Mouse (Mus musculus): ENCODE data around the gene Slc24a2.

Slc24a2 gene

DNA sequence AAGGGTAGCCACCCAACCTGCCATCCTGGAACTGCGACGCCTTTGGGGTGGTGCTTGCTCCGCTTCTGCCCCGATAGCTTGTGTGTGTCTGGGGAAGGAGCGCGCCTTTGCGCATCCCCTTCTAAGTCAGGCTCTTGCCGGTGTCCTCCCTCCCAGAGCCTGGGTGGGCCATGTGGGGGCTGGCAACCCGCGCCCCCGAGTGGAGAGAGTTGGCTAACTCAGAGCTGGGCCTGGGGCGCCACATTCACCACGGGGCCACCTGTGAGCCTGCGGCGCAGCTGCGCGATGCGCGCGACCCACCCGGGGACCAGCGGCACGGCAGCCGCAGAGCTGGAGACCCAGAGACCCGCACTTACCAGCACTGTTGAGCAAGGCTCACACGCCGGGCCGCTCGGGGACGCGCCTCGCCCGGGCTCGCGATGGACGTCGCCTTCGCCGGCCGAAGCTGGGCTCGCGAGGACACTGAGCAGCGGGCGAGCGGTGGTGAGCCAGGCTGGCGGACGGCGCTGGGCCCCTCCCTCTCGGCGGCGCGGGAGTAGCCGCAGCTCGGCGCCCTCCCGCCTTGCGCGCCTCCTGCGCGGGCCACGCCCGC lies at the start of gene Slc24a2:
Gene Slc24a2 (minus strand): TSS at position 518 of the 592 bp plus-strand sequence.
- POLR2A ChIA-PET: interaction anchor here in 2 of 4 experiments (0.6 to 1.1 kb wide), 2 partner anchors 328 to 785 kb away, joined by 3 read pairs; no protein-coding TSS in a partner anchor
- CTCF ChIA-PET: interaction anchor here in 3 of 4 experiments (0.6 to 1.6 kb wide), 6 partner anchors 110 to 356 kb away, joined by 3 to 5 read pairs (median 3); no protein-coding TSS in a partner anchor

DNA sequence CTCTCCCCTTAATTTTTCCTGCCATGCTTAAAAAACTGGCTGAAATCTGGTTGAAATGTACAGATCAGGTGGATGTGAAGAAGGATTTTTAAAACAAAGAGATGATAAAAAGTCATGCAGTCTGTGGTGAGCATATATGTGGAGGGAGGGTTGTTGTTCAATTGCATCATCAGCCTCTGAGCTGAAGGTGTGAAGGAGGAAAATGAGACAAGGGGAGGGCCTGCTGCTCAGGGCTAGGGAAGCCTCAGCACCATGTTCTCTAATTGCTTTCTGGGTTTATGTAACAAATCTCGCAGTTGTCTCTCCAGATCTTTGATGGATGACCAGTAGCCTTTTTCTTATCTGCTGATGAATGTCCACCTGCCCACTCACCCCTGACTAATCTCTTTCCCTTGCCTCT lies 44.5 kb upstream of the Slc24a2 start:
- ChIA-PET POLR2A (no interaction called here), CTCF (no interaction called here)

DNA sequence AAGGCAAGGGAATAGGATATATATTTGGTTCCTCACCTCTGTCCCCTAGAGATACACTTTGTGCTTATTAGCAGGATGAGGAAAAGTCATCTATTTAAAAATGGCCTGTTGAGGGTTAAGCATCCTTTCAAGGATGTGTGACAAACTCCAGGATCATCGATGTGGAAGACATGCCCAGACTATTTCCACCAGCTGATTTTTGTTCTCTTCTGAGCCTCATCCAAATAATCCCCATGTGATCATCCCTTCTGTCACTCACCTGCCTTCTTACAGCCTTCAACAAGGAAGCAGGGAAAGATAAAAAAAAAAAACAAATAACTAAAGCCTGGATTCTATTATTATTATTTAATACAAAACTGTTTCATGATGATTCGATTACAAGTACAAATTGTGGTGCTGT lies 44.0 kb upstream of the Slc24a2 start:
- CTCF ChIA-PET: no interaction called here
- POLR2A ChIA-PET: no interaction called here

GRCm38 (mm10) chr4:87273476-87273875 lies 43.2 kb upstream of the Slc24a2 start:
- ChIA-PET POLR2A (no interaction called here), CTCF (no interaction called here)

- CTCF ChIA-PET: interaction anchor here in 3 of 4 experiments (0.7 to 1.6 kb wide), 4 partner anchors 91 to 341 kb away, joined by 3 to 5 read pairs (median 4); no protein-coding TSS in a partner anchor
- POLR2A ChIA-PET: interaction anchor here in 2 of 4 experiments (0.6 to 1.4 kb wide), 3 partner anchors 18 to 785 kb away, joined by 3 to 4 read pairs (median 3); no protein-coding TSS in a partner anchor
These were observed 885 bp downstream of the Slc24a2 start for GRCm38 (mm10) chr4:87229224-87229959.

- POLR2A ChIA-PET: interaction anchor here in 1 of 4 experiments (0.7 to 0.8 kb wide), 2 partner anchors 156 to 310 kb away, joined by 3 to 4 read pairs; no protein-coding TSS in a partner anchor
- CTCF ChIA-PET: interaction anchor here in 2 of 4 experiments (0.7 kb wide), 2 partner anchors 10 to 1520 kb away, joined by 3 to 6 read pairs; no protein-coding TSS in a partner anchor
These were observed 8.7 kb downstream of the Slc24a2 start for GRCm38 (mm10) chr4:87221586-87221985.

DNA sequence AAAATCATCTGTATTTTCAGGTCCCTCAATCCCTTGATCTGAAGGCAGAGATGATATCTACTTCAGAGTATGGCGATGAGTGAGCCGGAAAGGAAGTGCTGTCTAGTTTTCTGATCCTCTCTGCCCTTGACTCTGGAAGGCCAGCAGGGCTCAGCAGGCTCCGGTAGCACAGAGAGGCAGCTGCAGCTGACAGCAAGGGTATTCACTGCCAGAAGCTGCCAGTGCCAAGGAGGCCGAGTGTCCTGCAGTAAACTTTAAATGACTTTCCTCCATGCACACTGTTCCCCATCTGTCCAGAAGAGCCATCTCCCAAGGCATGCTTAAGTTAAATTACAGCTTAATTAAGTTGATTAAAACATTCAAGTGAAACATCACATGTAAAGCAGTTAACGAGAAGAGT lies 12.1 kb downstream of the Slc24a2 start:
- CTCF ChIA-PET: no interaction called here

DNA sequence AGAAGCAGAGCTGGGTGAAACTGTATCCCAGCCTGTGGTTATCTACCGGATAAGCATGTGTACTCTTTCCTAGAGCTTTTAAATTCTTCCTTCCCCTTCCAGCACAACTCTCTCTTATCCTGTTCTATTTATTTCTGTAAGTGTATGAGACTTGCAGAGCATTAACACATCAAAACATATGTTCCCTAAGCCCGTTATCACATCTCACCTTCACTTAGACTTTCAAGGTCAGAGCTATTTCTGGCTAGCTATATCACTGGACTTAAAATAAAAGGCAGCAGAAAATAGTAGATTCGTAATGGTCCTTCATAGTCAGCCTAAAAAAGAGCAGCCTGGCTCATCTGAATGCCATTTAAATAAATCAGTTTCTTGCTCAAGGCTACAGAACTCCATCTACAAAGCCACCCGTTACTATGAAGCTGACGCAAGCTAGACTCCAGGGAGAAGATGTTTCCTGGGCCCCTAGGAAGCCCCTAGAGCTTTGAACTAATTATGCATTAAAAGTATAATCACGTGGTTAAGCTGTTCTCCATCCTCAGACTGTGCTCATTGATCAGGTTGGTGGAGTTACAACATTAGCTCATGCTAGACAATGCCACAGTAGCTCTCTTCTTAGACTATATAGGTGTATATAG lies 18.8 kb downstream of the Slc24a2 start:
- POLR2A ChIA-PET: interaction anchor here in 2 of 4 experiments (0.6 to 1.2 kb wide), 3 partner anchors 12 to 21 kb away, joined by 3 to 4 read pairs (median 4); no protein-coding TSS in a partner anchor
- CTCF ChIA-PET: interaction anchor here in 2 of 4 experiments (0.6 to 1.1 kb wide), 2 partner anchors 10 to 299 kb away, joined by 3 read pairs; no protein-coding TSS in a partner anchor

More for the DNA sequence above, 12.1 kb downstream of the Slc24a2 start:
- POLR2A ChIA-PET: no interaction called here

DNA sequence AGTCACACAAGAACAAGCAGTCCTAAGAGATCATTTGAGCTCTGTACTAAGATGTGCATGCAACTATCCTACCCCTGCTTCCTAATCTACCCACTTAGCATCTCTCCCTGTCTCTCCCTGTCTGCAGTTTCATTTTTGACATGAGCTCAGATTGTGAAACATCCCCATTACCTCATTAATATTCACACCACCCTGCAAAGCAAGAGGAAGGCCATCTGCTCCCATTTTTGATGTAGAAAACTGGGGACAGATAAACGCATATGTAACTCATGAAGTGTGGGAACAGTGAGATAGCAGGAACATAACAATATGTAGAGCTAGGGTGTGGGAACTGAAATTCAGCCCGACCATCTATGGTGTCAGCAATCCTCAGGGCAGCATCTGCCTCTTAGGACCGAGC lies 19.7 kb downstream of the Slc24a2 start:
- ChIA-PET CTCF (interaction anchor here in 1 of 4 experiments (1.1 kb wide), 1 partner anchor 11 kb away, joined by 3 read pairs; no protein-coding TSS in a partner anchor), POLR2A (interaction anchor here in 1 of 4 experiments (1.2 kb wide), 1 partner anchor 19 kb away, joined by 4 read pairs; no protein-coding TSS in a partner anchor)

DNA sequence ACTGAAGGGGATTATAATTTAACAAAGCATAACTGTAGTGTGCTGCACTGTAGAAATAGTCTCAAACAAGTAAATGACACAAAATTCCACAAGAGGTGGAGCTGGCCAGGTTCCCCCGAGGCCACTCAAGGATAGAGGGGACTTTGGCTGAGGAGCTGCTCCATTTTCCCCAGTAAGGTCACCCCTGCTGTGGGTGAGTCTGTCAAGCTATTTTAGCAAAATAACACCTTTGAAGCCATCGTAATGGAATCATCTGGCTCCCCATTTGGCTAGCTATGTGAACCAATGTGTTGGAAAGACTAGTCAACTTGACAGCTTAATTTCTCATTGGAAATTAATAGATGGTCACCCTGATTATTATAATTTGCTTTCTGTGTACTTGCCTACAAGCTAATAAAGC lies 28.2 kb downstream of the Slc24a2 start:
- ChIA-PET POLR2A (interaction anchor here in 1 of 4 experiments (0.6 kb wide), 1 partner anchor 15 kb away, joined by 4 read pairs; no protein-coding TSS in a partner anchor), CTCF (no interaction called here)

DNA sequence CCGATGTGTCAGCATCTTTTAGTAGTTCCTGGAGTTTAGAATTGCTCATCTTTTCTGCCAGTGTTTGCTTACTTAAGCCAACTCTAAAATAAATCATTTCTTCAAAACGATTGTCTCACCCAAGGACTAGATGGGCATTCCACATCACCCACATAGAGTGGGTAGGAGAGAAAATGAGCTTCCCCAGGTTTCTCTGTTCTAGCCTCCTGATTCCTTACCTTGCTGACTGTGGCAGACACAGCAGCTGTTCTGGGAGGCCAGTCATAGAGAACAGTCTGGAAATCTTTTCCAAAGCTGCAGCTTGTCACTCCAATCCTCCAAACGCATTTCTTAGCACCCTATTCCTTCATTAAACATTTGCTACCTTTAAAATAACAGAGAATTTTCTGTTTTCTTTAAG lies 29.0 kb downstream of the Slc24a2 start:
- CTCF ChIA-PET: no interaction called here
- POLR2A ChIA-PET: no interaction called here

DNA sequence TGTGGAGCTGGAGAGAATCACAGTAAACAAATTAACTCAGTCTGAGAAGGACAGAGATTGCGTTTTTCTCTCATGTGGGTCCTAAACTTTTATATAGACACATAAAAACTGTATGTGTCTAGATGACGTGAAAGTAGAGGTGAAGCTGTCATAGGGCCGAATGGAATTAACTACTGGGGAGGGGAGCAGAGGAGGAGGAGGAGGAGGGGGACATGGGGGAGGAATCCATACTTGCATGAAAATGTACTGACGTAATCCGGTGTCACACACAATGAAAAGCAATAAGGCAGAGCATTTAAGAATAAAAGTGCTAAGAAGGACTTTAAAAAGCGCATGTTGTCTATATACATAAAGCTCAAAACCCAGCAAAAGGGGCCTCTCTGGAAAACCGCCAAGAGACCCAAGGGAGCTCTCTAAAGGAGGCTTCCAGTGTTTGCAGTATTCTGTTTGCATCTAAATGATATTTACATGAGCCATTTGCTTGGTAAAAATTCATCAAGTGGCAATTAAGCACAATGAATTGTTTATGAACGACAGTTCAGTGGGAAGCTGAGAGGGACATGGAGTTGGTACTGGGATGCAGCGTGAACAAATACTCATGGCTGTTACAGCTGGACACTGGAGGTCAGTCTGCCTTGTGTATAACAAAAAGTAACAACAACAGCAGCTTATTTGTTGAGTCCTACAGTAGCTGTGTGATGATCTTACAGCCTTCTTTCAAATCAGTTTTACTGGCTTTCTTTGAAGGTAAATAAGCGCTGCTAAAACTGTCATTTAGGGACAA lies 45.9 kb downstream of the Slc24a2 start:
- ChIA-PET POLR2A (interaction anchor here in 1 of 4 experiments (0.5 kb wide), 1 partner anchor 246 kb away, joined by 3 read pairs; no protein-coding TSS in a partner anchor), CTCF (no interaction called here)

DNA sequence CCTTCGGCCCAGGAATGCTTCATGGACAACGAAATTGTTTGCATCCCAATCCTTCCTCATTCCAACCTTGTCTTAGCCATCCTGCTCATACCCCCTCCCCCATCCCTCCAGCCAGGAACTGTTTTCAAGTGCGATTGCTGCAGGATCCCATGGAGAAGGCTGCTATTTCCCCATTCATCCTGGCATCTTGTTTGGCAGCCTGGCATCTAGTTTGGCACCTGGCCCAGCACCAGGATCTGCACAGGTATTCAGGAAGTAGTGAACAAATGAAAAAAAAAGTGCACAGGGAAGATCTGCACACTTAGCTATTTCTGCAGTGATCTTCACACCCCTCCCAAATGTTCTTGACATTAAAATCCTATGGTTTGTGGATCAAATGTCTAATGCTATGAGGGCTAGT lies 53.2 kb downstream of the Slc24a2 start:
- CTCF ChIA-PET: no interaction called here
- POLR2A ChIA-PET: no interaction called here

GRCm38 (mm10) chr4:87163945-87164344 lies 66.3 kb downstream of the Slc24a2 start:
- ChIA-PET POLR2A (no interaction called here), CTCF (no interaction called here)

- ChIA-PET POLR2A (no interaction called here), CTCF (no interaction called here)
These were observed 72.2 kb downstream of the Slc24a2 start for GRCm38 (mm10) chr4:87158053-87158452.

DNA sequence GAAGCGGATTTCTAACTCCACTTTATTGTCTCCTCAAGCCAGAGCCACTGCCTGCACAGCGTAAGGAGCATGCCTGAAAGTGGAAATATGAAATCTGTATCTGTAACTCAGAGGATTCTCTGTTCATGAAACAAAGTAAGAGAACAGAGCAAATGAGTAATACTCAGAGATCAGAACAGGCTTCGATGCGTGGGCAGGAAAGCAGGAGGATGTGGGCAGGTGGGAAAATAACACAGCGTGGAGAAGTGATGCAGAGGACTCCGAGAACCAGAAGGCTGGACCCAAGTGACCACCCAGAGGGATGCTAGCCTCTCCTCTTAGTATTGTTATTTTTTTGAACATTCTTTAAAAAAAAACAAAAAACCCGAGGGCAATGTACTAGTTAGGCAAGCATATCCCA lies 78.3 kb downstream of the Slc24a2 start:
- POLR2A ChIA-PET: no interaction called here
- CTCF ChIA-PET: no interaction called here

- ChIA-PET POLR2A (interaction anchor here in 2 of 4 experiments (0.6 to 0.7 kb wide), 2 partner anchors 21 to 406 kb away, joined by 3 to 4 read pairs; no protein-coding TSS in a partner anchor), CTCF (no interaction called here)
These were observed 80.7 kb downstream of the Slc24a2 start for GRCm38 (mm10) chr4:87149584-87149983.

DNA sequence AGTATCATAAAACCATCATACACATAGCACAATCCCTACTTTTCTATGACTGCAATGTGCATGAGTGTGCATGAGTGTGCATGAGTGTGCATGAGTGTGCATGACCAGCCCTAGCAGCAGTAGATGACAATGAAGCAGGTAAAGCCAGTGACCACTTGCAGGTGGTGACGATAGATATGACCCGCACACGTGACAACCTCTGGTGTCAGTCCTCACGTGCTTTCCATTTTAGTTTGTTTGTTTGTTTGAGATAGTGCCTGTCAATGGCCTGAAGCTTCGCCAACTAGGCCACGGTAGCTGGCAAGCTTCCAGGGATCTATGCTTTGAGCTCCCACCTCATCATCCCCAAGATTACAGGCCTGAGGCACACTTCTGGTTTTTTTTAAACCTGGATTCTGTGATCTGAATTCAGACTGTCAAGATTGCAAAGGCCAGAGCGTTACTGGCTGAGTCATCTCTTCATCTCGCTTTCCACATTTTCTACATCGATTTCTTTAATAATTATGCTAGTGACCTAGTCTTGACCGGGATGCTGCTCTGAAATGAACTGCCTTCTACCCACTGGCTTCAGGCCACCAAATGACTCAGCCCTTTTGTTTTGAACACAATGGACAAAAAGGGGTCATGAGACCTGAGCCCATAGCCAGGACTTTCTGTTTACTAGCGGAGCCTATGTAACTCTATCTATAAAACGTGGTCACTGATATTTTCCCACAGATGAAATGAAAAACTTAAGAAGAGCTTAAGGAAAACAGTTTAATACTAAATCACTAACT lies 88.5 kb downstream of the Slc24a2 start:
- CTCF ChIA-PET: no interaction called here
- POLR2A ChIA-PET: no interaction called here
